Mouse (Mus musculus): ENCODE measurements around the gene Tmem167.
"Not testable (repeated sequence)": the region's sequence is repeated elsewhere in the genome, so short reads cannot be mapped to it uniquely, and the experiment has no call there.

- not testable (repeated sequence) for TF ChIP-seq CTCF (IDR thresholded peaks at IDR 0.05; ENCODE audit: low read depth, low read length); POLR2A (IDR thresholded peaks at IDR 0.05; ENCODE audit: insufficient read depth, low read length)
These were observed 19.8 kb downstream of the Tmem167 start for GRCm38 (mm10) chr13:90108746-90109145.
